Mouse (Mus musculus): Measurements from ENCODE around the gene Tfeb. TPM values are rescaled to one million over a fixed set of nuclear protein-coding genes. Genes with fewer than 3 reads are reported as not detected.

Tfeb gene
- total and polyA plus RNA-seq, 3 experiments: 16.4 to 22.8 TPM; not detected in 1

DNA sequence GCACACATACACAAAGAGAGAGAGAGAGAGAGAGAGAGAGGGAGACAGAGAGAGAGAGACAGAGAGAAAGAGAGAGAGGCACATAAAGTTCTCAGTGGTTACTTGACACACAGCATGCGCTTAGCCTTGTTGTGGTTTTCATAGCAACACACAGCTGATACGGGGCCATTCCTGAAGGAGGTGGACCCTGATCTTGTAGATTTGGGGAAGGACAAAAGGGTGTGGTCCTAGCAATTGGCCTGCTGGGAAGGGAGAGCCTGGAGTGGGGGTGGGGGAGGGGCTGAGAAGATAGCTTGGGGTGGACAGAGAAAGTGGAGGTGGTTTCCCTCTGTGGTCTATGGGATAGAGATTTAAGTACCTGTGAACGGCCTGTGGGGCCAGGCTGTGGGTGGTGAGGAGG is 26.8 kb upstream of the Tfeb start:
- H3K36me3 ChIP-seq (ENCODE audit: control insufficient read depth in 1 of 2, insufficient read depth in 2 of 2, low read length in 2 of 2): peaks cover 0 to 5% of the 10 kb centered on the region in 2 experiments; a peak in 2 of 4 replicates
- H3K4me1 ChIP-seq (ENCODE audit: control insufficient read depth in 1 of 2, insufficient read depth in 2 of 2, low read length in 2 of 2): peaks cover 0 to 7% of the 10 kb centered on the region in 2 experiments; a peak in 3 of 4 replicates
- H3K27ac ChIP-seq (ENCODE audit: control insufficient read depth, low read depth, low read length): no peak overlapping the region
- peak; percentile 58 for DNase-seq (ENCODE audit: low read depth, low spot score)
- peaks cover 0 to under 1% of the 10 kb centered on the region in 2 experiments; a peak in 1 of 4 replicates for H3K27me3 ChIP-seq (ENCODE audit: control insufficient read depth in 1 of 2, insufficient read depth in 2 of 2, low read length in 2 of 2)
- H3K79me2 ChIP-seq (ENCODE audit: control insufficient read depth, insufficient read depth, low read length, poor library complexity): no peaks in the 10 kb centered on the region
- no peak overlapping the region for H3K9ac ChIP-seq (ENCODE audit: control insufficient read depth, low read depth, low read length, poor library complexity, severe bottlenecking)
- TF ChIP-seq SIN3A (IDR thresholded peaks at IDR 0.05; ENCODE audit: low read length): peak; percentile 81
- TF ChIP-seq RCOR1 (IDR thresholded peaks at IDR 0.05; ENCODE audit: low read depth, low read length): no peak
- no peak for TF ChIP-seq GATA1 (IDR thresholded peaks at IDR 0.05; ENCODE audit: low read depth, low read length)
- no peak for TF ChIP-seq NRF1 (IDR thresholded peaks at IDR 0.05; ENCODE audit: insufficient read depth, low read depth, low read length, poor library complexity, severe bottlenecking)
- TF ChIP-seq GABPA (IDR thresholded peaks at IDR 0.05; ENCODE audit: low read depth, low read length): no peak
- no peak for TF ChIP-seq ELF1 (IDR thresholded peaks at IDR 0.05; ENCODE audit: low read depth, low read length)
- peak; percentile 72 for TF ChIP-seq MXI1 (IDR thresholded peaks at IDR 0.05; ENCODE audit: low read depth, low read length)
- no peak for TF ChIP-seq TAL1 (IDR thresholded peaks at IDR 0.05; ENCODE audit: low read length)
- TF ChIP-seq USF1 (IDR thresholded peaks at IDR 0.05; ENCODE audit: low read depth, low read length): no peak
- TF ChIP-seq MEF2A (IDR thresholded peaks at IDR 0.05; ENCODE audit: extremely low read depth, insufficient replicate concordance, low read depth, low read length, poor library complexity, severe bottlenecking): no peak
- TF ChIP-seq UBTF (IDR thresholded peaks at IDR 0.05; ENCODE audit: borderline replicate concordance, insufficient read depth, low read depth, low read length): no peak
- TF ChIP-seq MAZ (IDR thresholded peaks at IDR 0.05; ENCODE audit: low read depth, low read length): no peak
- TF ChIP-seq CHD1 (IDR thresholded peaks at IDR 0.05; ENCODE audit: low read depth, low read length): no peak
- no peak for TF ChIP-seq MAX (IDR thresholded peaks at IDR 0.05; ENCODE audit: low read length)
- TF ChIP-seq ETS1 (IDR thresholded peaks at IDR 0.05; ENCODE audit: low read depth, low read length): peak; percentile 68
- no peak for TF ChIP-seq CTCF (IDR thresholded peaks at IDR 0.05 in 2 of 3, conservative IDR thresholded peaks at IDR 0.05 in 1 of 3; ENCODE audit: control insufficient read depth in 1 of 3, insufficient read depth in 1 of 3, low read depth in 2 of 3, low read length in 3 of 3, poor library complexity in 1 of 3, severe bottlenecking in 1 of 3)
- TF ChIP-seq POLR2AphosphoS5 (IDR thresholded peaks at IDR 0.05; ENCODE audit: borderline replicate concordance, low read depth, low read length): no peak
- no peak for TF ChIP-seq MYC (IDR thresholded peaks at IDR 0.05; ENCODE audit: low read depth, low read length)
- TF ChIP-seq EP300 (IDR thresholded peaks at IDR 0.05; ENCODE audit: low read depth in 1 of 2, low read length in 2 of 2): no peak
- TF ChIP-seq NELFE (IDR thresholded peaks at IDR 0.05; ENCODE audit: low read depth, low read length): no peak
- no peak overlapping the region for H3K4me3 ChIP-seq (ENCODE audit: control insufficient read depth in 1 of 2, insufficient read depth in 1 of 2, low read depth in 2 of 2, low read length in 2 of 2)
- no peaks in the 10 kb centered on the region for H3K9me3 ChIP-seq (replicated peaks; ENCODE audit: insufficient read depth, low read length)

DNA sequence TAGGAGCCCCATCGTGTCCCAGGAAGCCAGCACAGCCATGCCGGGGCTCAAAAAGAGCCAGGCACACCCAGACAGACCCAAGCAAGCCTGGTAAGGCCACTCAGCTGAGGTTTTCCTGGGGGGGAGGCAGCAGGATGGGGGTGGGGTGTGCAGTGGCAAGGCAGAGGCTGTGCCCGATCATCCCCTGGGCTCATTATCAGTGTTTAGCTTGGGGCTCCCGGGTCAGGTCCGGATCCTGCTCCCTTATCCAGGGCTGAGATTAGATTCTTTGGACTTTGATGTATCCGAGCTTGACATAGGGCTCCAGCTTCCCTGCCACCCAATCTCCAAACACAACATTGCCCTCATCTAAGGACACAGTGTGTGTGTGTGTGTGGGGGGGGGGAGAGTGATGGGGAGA is 24.9 kb upstream of the Tfeb start:
- H3K36me3 ChIP-seq (ENCODE audit: control insufficient read depth in 1 of 2, insufficient read depth in 2 of 2, low read length in 2 of 2): peaks cover 0 to 5% of the 10 kb centered on the region in 2 experiments; a peak in 2 of 4 replicates
- H3K9ac ChIP-seq (ENCODE audit: control insufficient read depth, low read depth, low read length, poor library complexity, severe bottlenecking): no peak overlapping the region
- peaks cover 6 to 7% of the 10 kb centered on the region in 2 experiments for H3K27me3 ChIP-seq (ENCODE audit: control insufficient read depth in 1 of 2, insufficient read depth in 2 of 2, low read length in 2 of 2)
- TF ChIP-seq RAD21 (IDR thresholded peaks at IDR 0.05; ENCODE audit: low read depth, low read length) (no peak), MAZ (IDR thresholded peaks at IDR 0.05; ENCODE audit: low read depth, low read length) (no peak), NELFE (IDR thresholded peaks at IDR 0.05; ENCODE audit: low read depth, low read length) (no peak), ZMIZ1 (IDR thresholded peaks at IDR 0.05; ENCODE audit: low read depth, low read length) (no peak), HCFC1 (IDR thresholded peaks at IDR 0.05; ENCODE audit: low read depth, low read length) (no peak), EP300 (IDR thresholded peaks at IDR 0.05; ENCODE audit: low read depth in 1 of 2, low read length in 2 of 2) (no peak), CHD2 (IDR thresholded peaks at IDR 0.05; ENCODE audit: low read length) (no peak), CHD1 (IDR thresholded peaks at IDR 0.05; ENCODE audit: low read depth, low read length) (no peak), TCF12 (IDR thresholded peaks at IDR 0.05; ENCODE audit: low read depth, low read length) (no peak), MXI1 (IDR thresholded peaks at IDR 0.05; ENCODE audit: low read depth, low read length) (no peak), TAL1 (IDR thresholded peaks at IDR 0.05; ENCODE audit: low read length) (no peak), SMC3 (IDR thresholded peaks at IDR 0.05; ENCODE audit: low read depth, low read length) (no peak), CTCF (IDR thresholded peaks at IDR 0.05 in 2 of 3, conservative IDR thresholded peaks at IDR 0.05 in 1 of 3; ENCODE audit: control insufficient read depth in 1 of 3, insufficient read depth in 1 of 3, low read depth in 2 of 3, low read length in 3 of 3, poor library complexity in 1 of 3, severe bottlenecking in 1 of 3) (no peak), ZKSCAN1 (IDR thresholded peaks at IDR 0.05; ENCODE audit: low read depth, low read length) (no peak), BHLHE40 (IDR thresholded peaks at IDR 0.05; ENCODE audit: borderline replicate concordance, low read depth, low read length) (no peak), TBP (IDR thresholded peaks at IDR 0.05; ENCODE audit: low read depth, low read length) (no peak), SIN3A (IDR thresholded peaks at IDR 0.05; ENCODE audit: low read length) (no peak), JUND (IDR thresholded peaks at IDR 0.05; ENCODE audit: low read depth, low read length) (no peak)
- no peak overlapping the region for H3K27ac ChIP-seq (ENCODE audit: control insufficient read depth, low read depth, low read length)
- DNase-seq (ENCODE audit: low read depth, low spot score): no peak
- H3K79me2 ChIP-seq (ENCODE audit: control insufficient read depth, insufficient read depth, low read length, poor library complexity): no peaks in the 10 kb centered on the region
- no peaks in the 10 kb centered on the region for H3K9me3 ChIP-seq (replicated peaks; ENCODE audit: insufficient read depth, low read length)
- peaks cover 0 to 7% of the 10 kb centered on the region in 2 experiments; a peak in 3 of 4 replicates for H3K4me1 ChIP-seq (ENCODE audit: control insufficient read depth in 1 of 2, insufficient read depth in 2 of 2, low read length in 2 of 2)
- H3K4me3 ChIP-seq (ENCODE audit: control insufficient read depth in 1 of 2, insufficient read depth in 1 of 2, low read depth in 2 of 2, low read length in 2 of 2): no peak overlapping the region
